Mouse (Mus musculus) gastrocnemius, postnatal 25 days (tissue): Measurements from ENCODE around the gene P3h1. TPM values are rescaled to one million over a fixed set of nuclear protein-coding genes. Genes with fewer than 3 reads are reported as not detected.

ENCODE experiments used
- DNase-seq: peaks from one replicate; pipeline ENCODE4 v3.0.0; 2022
- long read RNA-seq, 2 experiments: library from polyadenylated mRNA; stranded (forward); transcript quantifications; one replicate each; pipeline ENCODE4 v2.0.0; 2021
- total RNA-seq, 2 experiments: library from RNA; stranded (reverse); gene quantifications; 1 replicate in 1 of 2; 2 replicates in 1 of 2; pipeline ENCODE4 v1.2.3; 2021

Gene P3h1
- total RNA-seq: 10 to 100 TPM; 12.0 to 12.6 TPM
- long read RNA-seq, experiment 1, transcript P3h1-204 (15 exons, 3,188 nt): major isoform, 15 of 22 reads
- long read RNA-seq, experiment 1, partial matches to known transcripts: 4 of 22 reads
- long read RNA-seq, experiment 1, other reads (novel, unspliced or antisense): 3 of 22 reads
- long read RNA-seq, experiment 2, transcript P3h1-204 (15 exons, 3,188 nt): major isoform, 21 of 27 reads
- long read RNA-seq, experiment 2, partial matches to known transcripts: 1 of 27 reads
- long read RNA-seq, experiment 2, other reads (novel, unspliced or antisense): 5 of 27 reads

DNA sequence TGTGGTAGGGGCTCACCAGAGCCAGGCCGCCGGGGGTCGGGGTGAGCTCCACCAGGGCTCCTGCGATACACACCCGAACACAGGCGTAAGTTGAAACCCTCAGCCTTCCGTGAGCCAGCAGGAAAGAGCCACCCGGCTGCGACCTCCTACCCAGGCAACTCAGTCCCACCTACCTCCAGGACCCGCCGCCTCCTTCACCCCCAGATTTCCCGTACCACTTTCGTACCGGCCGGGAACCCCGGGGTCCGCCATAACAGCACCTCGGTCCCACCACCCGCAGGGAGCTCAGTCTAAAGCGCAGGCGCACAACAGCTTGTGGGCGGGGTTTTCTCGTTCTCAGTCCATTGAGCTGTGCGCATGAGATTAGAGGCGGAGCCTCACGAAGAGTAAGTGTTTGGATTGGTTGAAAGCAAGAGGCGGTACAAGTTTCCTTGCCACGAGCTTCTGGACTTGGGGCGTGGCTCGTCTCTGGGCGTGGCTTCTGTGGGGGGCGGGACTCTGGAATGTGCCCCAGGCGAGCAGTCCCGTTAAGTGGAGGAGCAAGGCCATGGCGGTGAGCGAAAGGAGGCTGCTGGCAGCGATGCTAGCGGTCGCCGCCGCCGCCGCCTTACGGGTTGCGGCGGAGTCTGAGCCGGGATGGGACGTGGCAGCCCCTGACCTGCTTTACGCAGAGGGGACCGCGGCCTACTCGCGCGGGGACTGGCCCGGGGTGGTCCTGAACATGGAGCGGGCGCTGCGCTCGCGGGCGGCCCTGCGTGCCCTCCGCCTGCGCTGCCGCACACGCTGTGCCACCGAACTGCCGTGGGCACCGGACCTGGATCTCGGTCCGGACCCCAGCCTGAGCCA lies at the start of gene P3h1, which contains the start of gene AU022252:
Gene P3h1 (plus strand): TSS at position 506 of the 846 bp plus-strand sequence.
Gene AU022252 (minus strand): TSS at position 303 of the 846 bp plus-strand sequence.
- peak; percentile 99 for DNase-seq

DNA sequence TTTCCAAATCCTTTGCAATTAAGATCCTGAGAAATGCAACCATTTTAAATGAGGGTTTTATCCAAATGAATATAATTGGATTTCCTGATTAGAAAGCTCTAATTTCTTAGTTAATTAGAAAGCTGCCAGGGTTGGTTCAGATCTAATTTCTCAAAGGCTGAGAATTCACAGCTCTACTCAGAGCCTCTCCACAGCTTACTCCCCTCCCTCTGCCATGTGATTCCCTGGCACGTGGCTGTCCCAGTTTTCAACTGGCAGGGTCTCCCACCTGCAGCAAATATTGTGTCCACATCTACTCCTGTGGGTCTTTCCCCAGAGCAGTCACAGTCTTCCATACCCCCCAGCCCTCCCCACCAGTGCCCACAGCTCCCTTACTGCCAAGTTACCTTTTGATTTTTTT lies 49.2 kb upstream of the P3h1 start:
- DNase-seq: no peak

DNA sequence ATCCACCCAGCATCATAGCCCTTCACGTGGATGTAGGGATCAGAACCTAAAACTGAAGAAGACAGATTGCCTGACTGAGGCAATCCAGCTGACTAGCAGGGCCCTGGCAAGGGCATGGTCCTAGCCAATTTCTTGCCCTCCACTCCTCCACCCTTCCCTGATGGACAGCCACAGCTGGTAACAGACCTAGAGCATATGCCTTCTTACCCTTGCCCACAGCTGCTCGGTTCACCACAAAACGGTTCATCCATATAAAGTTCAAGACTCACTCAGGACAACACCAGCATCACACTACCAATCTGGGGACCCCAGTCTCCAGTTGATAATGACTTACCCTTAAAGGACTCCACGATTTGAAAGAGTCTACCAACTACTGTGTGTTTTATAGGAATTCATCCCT lies 46.9 kb upstream of the P3h1 start:
- DNase-seq: no peak

DNA sequence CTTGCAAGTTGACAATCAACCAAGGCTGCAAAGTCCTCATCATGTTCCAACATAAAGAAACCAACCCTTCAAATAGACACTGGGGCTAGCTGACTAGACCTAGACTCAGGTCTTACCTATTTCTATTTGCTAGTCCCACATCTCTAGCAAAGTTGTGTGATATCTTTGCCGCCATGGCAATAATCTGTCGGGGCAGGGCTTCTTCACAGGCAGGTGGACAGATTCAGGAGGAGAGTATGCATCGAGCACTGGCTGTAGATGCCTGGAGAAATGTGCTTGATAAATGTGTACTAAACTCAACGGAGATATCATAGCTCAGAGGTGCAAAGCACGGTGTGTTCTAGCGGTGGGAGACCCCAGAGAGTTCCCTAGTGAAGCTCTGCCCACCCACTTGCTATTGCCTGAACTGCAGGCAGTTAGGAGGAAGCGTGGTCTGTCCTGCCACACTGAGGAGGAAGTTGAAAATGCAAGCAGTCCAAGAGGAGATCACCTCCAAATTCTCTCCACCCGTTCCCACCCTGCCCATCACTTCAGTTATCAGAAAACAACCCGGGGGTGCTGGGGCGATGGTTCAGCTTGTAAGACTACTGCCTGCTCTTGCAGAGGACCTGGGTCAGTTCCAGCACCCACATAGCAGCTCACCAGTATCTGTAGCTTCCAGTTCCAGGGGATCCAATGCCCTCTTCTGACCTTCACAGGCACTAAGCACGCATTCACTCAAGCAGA lies 44.5 kb upstream of the P3h1 start:
- DNase-seq: no peak

DNA sequence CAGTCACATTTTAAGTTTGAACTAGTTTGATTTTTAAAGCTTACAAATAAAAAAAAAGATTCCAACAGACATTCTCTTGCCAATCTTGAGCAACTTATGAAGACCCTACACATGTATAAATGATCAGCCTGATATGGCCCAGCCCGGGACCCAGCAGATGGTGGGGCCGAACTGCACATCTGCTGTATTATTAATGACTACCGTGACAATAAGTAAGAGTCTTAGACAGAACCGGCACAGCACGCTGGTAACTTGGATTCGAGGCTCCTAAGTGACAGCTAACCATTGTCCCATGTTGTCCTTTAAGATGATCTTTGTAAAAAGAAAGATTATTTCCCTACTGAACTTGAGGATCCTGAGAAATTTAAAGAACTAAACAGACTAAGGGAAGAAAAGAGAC lies 43.3 kb upstream of the P3h1 start:
- DNase-seq: no peak

DNA sequence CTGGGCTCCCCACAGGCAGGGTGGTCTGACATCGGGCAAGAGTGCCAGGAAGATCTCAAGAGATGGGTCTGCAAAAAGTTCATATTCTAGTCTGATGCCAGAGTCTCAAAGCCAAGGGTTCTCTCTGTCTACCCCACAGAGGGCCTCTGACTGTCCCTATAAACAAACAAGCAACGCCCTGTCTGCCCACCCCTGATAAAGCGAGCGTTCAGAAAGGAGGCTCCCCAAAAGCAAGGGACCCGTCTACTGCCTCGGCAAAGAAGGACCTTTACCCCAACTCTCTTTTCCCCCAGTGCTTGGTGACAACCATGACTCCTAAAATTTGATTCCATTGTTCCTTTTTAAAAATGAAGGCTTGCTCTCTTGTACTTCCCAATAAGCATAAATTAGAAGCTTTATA lies 42.9 kb upstream of the P3h1 start, which contains the start of gene Ermap:
Gene Ermap (minus strand): TSS at position 148 of the 400 bp plus-strand sequence.
- DNase-seq: no peak

DNA sequence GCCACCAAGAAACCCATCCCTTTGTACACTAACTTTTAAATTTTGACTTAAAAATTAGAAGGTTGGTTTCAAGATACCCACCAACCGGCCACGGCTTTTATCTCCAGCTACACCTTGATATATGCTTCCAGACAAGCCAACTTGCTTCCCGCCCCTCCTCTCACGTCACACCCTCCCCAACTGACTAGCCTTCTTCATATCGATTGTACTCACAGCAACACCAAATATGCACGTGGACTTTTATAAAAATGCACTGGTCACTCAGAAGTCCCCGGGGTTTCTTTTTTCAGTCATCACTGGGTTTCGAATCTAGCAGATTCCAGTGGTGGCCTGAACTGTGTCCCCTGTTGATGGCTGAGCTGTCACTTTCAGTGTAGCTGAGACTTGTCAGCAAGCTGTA lies 42.1 kb upstream of the P3h1 start:
- DNase-seq: no peak

DNA sequence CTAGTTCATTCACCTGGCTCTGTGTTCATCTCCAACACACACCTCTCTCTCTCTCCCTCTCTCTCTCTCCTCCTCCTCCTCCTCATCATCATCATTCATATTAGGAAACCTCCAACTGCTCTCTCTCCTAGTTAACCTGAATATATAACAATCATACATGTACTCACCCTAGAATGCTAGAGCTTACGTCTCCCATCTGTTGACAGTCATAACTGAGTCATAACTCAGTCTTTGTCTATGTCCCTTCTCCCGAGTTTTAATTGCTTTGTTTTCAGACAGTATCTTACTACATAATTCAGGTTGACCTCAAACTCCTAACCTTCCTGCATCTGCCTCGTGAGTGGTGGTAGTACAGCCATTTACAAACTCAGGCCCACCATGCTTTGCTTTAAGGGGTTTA lies 41.4 kb upstream of the P3h1 start:
- no peak for DNase-seq

DNA sequence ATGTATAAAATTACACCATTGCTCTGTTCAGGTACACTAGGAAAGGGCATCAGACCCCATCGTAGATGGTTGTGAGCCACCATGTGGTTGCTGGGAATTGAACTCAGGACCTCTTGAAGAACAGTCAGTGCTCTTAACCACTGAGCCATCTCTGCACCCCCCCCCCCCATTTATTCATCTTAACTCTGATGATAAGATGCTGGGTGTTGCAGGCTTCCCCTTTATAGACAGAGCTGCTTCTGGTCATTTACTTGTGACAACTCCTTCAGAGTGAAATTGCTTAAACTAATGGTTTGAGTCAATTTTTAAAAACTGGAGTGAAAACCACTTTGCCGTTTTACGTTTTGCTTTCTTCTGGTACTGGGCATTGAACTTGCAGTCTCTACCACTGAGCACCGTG lies 40.0 kb upstream of the P3h1 start:
- no peak for DNase-seq

DNA sequence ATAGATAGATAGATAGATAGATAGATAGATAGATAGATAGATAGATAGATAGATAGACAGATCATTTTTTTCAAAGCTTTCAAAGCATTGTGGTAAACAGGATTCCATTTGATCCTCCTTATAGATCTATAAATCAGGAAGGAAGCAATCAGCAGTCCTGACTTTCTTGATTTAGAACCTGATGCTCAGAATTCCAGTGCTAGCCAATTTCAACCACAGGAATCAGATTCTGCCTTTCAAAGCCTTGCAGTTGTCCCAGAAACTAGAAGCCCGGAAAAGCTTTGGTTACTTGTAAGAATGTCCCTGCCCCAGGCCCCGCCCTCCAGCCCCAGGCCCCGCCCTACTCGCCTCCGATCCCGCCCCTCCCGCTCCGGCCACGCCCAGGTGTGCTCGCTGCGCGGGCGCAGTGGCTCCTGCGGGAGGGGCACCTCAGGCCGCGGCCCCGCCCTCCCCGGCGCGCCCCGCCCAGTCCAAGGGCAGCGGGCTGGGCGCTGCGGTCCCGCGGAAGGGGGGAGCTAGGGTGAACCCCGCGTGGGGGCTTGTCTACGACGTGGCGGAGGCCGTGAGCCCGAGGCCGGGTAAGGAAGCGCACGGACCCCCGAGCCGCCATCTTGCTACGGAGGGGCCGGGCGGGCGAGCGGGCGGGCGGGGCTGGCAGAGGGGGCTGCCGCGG lies 37.7 kb upstream of the P3h1 start, which contains the start of gene Svbp:
Gene Svbp (plus strand): TSS at position 398 of the 673 bp plus-strand sequence.
- peak; percentile 90 for DNase-seq

DNA sequence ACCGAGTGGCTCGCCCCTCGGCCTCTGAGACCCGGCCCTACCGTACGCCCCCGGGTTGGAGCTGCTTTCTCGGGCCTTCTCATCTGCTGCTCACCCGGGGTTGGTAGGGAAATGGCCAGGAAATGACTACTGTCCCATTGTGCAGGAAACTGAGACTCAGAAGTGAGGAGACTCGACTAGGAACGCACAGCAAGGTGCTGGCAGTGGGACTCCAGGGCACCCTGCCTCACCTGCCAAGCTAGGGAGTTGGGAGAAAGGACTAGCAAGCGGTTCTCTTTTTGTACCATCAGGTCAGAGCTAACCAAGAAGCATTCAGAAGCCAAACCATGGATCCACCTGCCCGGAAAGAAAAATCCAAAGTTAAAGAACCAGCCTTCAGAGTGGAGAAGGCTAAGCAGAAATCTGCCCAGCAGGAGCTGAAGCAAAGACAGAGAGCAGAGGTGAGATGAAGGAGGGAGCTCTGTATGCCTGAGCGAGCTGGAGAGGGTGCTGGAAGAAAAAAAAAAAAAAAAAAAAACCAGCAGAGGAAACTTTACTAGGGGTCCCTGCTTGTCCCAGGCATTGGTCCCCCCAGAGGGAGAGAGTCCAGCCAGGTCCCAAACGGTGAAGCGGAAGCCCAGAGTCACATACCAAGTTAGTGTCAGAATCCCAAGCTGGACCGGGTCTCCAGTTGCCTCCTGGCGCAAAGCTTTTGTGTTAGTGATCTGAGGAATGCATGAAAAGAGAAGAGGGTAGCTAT lies 37.0 kb upstream of the P3h1 start:
- no peak for DNase-seq

DNA sequence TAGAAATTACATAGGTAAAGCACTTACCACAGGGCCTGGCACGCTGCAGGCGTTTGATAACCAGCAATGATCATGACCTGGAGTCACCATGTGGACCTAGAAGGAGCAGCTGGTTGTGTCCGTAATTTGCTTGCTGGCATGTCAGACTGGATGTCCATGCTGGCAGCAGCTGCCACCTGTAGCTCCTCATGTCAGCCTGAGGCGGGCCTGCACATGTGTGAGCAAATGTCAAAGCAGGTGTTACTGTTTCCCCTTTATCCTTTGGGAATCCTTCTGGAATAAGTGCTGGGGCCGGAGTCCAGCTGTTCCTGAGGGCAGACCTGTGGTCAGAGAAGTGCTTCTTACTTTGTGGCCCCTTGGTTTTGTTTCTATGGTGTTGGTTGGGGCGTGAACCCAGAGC lies 34.6 kb upstream of the P3h1 start:
- no peak for DNase-seq

DNA sequence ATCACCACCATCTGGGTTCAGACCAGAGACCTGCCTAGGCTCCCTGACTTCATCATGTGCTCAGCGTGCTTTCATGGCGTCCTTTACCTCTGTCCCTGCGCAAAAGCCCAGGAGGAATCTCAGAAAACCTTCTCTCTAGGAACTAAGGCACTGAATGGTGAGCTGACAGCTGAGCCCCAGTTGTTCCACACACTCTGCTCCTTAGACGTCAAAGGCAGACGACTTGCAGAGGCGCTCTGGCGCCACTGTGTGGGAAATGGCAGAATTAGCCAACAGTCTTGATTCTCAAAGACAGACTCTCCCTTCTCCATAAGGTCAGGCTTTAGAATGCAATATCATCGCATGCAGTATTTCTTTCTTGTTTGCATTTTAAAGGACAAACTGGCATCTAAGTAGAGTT lies 28.0 kb upstream of the P3h1 start:
- no peak for DNase-seq

DNA sequence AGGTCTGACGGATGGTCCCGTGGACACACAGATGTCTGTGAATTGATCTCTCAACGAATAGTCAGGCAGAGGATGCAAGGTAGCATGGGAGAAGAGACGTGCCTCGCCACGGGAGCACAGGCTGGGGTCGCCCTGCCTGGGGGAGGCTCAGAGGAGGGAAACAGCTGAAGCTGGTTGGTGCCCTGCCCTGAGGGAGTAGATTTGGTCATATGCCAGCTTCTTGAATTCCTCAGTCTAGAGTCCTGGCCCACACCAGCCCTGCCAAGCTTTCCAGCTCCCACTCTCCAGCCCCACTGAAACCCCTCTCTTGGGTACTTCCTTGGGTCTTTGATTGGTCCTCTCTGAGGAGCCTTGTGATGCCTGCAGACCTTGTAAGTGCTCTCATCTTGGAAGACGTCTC lies 16.0 kb upstream of the P3h1 start:
- no peak for DNase-seq

DNA sequence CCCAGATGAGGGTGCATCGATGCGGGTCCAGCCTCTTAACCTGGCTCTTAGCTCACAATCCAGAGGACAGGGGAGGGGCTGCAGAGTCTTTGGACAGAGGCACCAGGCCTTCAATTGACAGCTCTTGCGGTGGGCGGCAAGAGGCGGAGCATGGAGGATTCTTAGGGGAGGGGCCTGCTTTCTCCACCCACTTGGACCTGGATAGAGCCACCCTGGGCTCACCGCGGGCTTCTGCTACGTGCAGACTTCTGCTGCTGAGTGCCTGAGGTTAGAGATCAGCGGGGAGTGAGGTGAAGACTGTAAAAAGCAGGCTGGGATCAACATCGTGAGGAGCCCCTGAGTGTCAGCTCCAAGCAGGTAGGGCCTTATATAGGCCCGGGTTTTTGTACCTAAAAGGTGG lies 14.5 kb upstream of the P3h1 start, which contains the start of gene Tmem269:
Gene Tmem269 (minus strand): TSS at position 49 of the 400 bp plus-strand sequence.
- no peak for DNase-seq

DNA sequence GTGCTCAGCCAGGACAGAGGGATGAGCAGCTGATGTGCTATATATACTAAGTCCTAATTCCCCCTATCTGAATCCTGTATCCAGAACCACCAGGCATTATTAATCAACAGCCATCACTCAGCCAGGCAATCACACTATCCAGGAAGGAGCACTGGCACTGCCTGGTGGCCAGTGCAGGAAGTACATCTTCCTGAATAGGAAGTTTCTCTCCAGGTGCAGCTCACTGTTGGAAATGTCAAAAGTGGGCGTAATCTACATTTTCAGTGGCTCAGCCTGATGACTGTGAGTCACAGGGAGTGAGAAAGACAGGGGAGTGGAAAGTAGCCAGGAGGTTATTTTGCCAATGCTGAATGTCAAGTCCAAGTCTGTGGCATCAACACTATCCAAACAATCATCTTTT lies 9.0 kb upstream of the P3h1 start:
- DNase-seq: no peak

DNA sequence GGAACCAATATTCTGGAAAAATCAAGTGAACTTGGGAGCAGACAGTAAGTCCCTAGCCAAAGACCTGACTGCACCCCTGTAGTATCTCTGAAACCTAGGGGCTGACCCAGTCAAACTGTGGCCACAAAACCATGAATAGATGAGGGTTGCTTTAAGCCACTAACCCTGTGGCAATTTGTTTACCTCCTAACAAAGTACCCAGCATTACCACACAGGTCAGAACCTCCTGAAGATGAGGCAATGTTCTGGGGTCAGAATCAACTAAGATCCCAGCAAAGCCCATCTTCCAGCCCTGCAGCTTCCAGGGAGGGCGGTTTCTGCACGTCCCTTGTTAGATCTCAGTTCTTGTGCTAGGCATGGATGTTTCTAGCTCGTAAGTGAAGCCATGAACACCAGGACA lies 8.2 kb upstream of the P3h1 start:
- no peak for DNase-seq

DNA sequence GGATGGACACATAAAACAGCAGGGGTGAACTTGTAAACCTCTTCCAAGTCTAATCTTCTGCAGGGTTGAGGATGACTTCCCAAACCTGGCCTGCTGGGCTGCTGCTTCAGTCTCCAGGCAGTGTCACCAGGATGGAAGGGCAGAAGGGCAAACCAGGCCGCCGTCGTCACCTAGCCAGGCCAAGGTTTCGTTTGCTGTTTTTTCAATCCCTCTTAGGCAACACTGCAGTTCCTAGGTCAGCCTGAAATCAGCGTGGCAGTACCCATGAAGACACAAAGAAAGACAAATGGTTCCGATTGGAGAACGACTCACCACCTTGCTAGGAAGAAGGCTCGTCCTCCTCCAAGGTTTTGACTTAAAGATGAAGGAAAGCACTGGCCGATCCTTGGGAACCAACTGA lies 7.0 kb upstream of the P3h1 start:
- DNase-seq: no peak

DNA sequence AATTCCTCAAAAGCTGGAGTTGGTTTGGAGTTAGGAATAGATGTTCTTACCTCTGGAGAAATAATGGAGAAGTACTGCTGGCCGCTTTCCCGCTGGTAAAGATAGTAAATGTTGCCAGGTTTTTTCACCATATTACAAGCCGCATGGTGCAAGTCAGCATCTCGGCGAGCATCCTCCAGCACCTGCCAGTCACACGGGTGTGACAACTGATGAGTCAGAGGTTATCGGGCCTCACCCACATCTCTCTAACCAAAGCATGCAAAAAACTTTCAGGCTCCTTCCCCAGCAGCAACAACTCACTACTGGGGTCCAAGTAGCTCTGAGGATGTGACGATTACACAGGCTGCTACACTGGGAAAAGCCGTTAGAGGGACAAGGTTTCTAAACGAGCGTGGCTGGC lies 6.0 kb upstream of the P3h1 start:
- no peak for DNase-seq

DNA sequence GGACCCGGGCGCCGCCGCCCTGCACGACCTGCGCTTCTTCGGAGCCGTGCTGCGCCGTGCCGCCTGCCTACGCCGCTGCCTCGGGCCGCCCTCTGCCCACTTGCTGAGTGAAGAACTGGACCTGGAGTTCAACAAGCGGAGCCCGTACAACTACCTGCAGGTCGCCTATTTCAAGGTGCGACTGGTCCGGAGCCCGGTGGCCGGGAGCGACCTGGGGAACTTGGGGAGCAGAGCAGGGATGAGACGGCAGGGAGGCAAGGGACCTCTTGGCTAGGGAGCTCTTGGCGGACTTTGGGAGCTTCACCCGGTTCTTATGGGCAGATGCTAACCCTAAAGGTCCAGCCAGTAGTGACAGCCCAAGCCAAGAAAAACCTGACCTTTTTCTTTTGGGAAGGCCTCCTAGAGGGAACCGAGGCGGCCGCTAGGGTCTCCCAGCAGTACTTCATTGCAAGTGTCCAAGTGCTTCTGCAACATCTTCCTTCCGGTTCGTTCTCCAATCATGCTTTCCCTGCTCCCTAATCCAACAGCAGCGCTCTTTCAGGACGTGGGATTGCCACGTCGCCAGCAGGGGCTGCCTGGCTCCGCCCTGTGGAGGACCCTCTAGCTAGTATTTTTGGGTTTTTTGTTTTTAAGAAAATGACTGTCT lies 664 bp downstream of the P3h1 start:
- DNase-seq: peak; percentile 42

DNA sequence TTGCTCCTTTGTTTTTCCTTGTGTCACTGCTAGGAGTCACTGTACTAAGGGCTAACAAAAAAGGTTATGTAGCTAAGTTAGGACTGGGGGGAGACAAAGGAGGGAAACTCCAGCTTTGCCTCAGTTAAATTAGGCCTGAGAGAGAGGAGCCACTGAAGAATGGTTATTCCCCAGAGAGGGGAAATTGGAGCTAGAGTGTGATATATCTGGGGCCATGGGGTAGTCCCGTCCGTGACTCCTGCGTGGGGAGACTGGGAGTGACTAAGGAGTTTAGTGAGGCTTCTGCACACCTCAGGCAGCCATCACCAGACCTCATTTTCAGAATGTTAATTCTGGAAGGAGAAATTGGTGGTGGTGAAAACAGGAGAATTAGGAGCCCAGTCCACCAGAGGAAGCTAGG lies 1.6 kb downstream of the P3h1 start:
- no peak for DNase-seq
